In genomic region chr7:139364005-139364557, GRCm38 (mm10) we compare ENCODE assay signal across 8 mouse cellular contexts. TPM values are rescaled to one million over a fixed set of nuclear protein-coding genes. Genes with fewer than 3 reads are reported as not detected.
DNase-seq lines count a peak whose midpoint lies in the region; ATAC-seq and TF ChIP-seq lines count a peak whose summit lies in the region.

No protein-coding gene starts in this region.

- H3K27me3 ChIP-seq in forebrain, embryonic 15.5 days = no peaks in the 10 kb centered on the region
- no peaks in the 10 kb centered on the region for H3K27me3 ChIP-seq in heart, postnatal 0 days (ENCODE audit: control insufficient read depth, insufficient read depth, low read length)
- H3K27me3 ChIP-seq in liver, embryonic 15.5 days = no peaks in the 10 kb centered on the region

- no peak for TF ChIP-seq CTCF in heart, postnatal 0 days (IDR thresholded peaks at IDR 0.05; ENCODE audit: low read depth)
- no peak for TF ChIP-seq CTCF in olfactory bulb, adult 2 months (IDR thresholded peaks at IDR 0.05; ENCODE audit: insufficient read depth, low read depth, low read length)

- peaks cover 35% of the 10 kb centered on the region for H3K4me1 ChIP-seq in forebrain, embryonic 15.5 days
- H3K4me1 ChIP-seq in heart, postnatal 0 days (ENCODE audit: control insufficient read depth, insufficient read depth) = peaks cover 75% of the 10 kb centered on the region
- H3K4me1 ChIP-seq in liver, embryonic 15.5 days (replicated peaks) = peaks cover 26% of the 10 kb centered on the region
- peaks cover 34% of the 10 kb centered on the region for H3K4me1 ChIP-seq in olfactory bulb, adult 2 months (ENCODE audit: control insufficient read depth, insufficient read depth, low read length)

- H3K27ac ChIP-seq in forebrain, embryonic 15.5 days (replicated peaks) = no peak overlapping the region
- peak overlapping the region; percentile 95 for H3K27ac ChIP-seq in heart, postnatal 0 days (ENCODE audit: low read depth)
- 0 out of 2 replicates have a peak overlapping the region, but pooled peaks have one; percentile 30 for H3K27ac ChIP-seq in liver, embryonic 15.5 days (replicated peaks)
- H3K27ac ChIP-seq in olfactory bulb, adult 2 months (ENCODE audit: insufficient read depth, low read depth, low read length) = peak overlapping the region; percentile 80

- no peaks in the 10 kb centered on the region for H3K9me3 ChIP-seq in forebrain, embryonic 15.5 days
- no peaks in the 10 kb centered on the region for H3K9me3 ChIP-seq in heart, postnatal 0 days (replicated peaks; ENCODE audit: control insufficient read depth, low read length)
- H3K9me3 ChIP-seq in liver, embryonic 15.5 days (replicated peaks) = no peaks in the 10 kb centered on the region

- no peak overlapping the region for H3K4me3 ChIP-seq in forebrain, embryonic 15.5 days
- H3K4me3 ChIP-seq in heart, postnatal 0 days (ENCODE audit: low read depth, low read length) = no peak overlapping the region
- H3K4me3 ChIP-seq in liver, embryonic 15.5 days (replicated peaks) = no peak overlapping the region
- no peak overlapping the region for H3K4me3 ChIP-seq in olfactory bulb, adult 2 months (ENCODE audit: insufficient read depth, low read depth, low read length)

- 0 out of 2 replicates have a peak overlapping the region, but pooled peaks have one; percentile 7 for H3K4me2 ChIP-seq in forebrain, embryonic 15.5 days (replicated peaks)
- peak overlapping the region; percentile 35 for H3K4me2 ChIP-seq in heart, postnatal 0 days (ENCODE audit: low read depth, low read length)
- H3K4me2 ChIP-seq in liver, embryonic 15.5 days = no peak overlapping the region

- WGBS in forebrain, embryonic 15.5 days = 3% methylated on average over 9 of the region's 9 CpGs
- 4% methylated on average over 9 of the region's 9 CpGs for WGBS in heart, postnatal 0 days
- WGBS in liver, embryonic 15.5 days (ENCODE audit: insufficient replicate concordance) = 12% methylated on average over 9 of the region's 9 CpGs
- 5% methylated on average over 9 of the region's 9 CpGs for WGBS in olfactory bulb, adult 2 months

- DNase-seq in ES-CJ7 (ENCODE audit: low read depth, low spot score) = peak; percentile 97
- DNase-seq in cerebellum, adult 11-12 months = peak; percentile 80
- peak; percentile 93 for DNase-seq in heart, postnatal 0 days (ENCODE audit: low spot score)
- peak; percentile 94 to 96 for DNase-seq in kidney, postnatal 25 days
- DNase-seq in B cell, adult 2 months = no peak

- no peak for TF ChIP-seq POLR2A in olfactory bulb, adult 2 months (IDR thresholded peaks at IDR 0.05; ENCODE audit: insufficient read depth, low read depth, low read length)

- H3K9ac ChIP-seq in forebrain, embryonic 15.5 days (replicated peaks) = no peak overlapping the region
- H3K9ac ChIP-seq in heart, postnatal 0 days (replicated peaks; ENCODE audit: low read depth, low read length) = peak overlapping the region; percentile 31; the same call in 1 of the 2 replicates
- no peak overlapping the region for H3K9ac ChIP-seq in liver, embryonic 15.5 days

- H3K36me3 ChIP-seq in forebrain, embryonic 15.5 days = no peaks in the 10 kb centered on the region
- H3K36me3 ChIP-seq in heart, postnatal 0 days (replicated peaks; ENCODE audit: control insufficient read depth, insufficient read depth, low read length) = no peaks in the 10 kb centered on the region
- no peaks in the 10 kb centered on the region for H3K36me3 ChIP-seq in liver, embryonic 15.5 days (replicated peaks)

- ATAC-seq in forebrain, embryonic 15.5 days (replicated peaks) = peak; percentile 61
- ATAC-seq in heart, postnatal 0 days (ENCODE audit: insufficient read depth, low read depth) = peak; percentile 88
- peak; percentile 26; the same call in 1 of the 2 replicates for ATAC-seq in liver, embryonic 15.5 days (ENCODE audit: insufficient read depth)

- peak; percentile 96 for TF ChIP-seq EP300 in heart, postnatal 0 days (IDR thresholded peaks at IDR 0.05; ENCODE audit: low read depth)

RNA-seq across cellular contexts. Expression of gene Inpp5a, which starts 24.8 kb away (rescaled TPM):
- 10.8 and 12.7 TPM in 2 replicates for polyA plus RNA-seq in forebrain, embryonic 15.5 days (2015; fragmentation: Nextera tagmentation; extraction: Ambion mirVana)
- total RNA-seq in heart, postnatal 0 days (2014; rRNA removed; ENCODE audit: low replicate concordance) = 43.4 and 44.1 TPM in 2 replicates
- 57.9 and 65.2 TPM in 2 replicates for polyA plus RNA-seq in heart, postnatal 0 days (2015; fragmentation: Nextera tagmentation; extraction: Ambion mirVana)
- polyA plus RNA-seq in liver, embryonic 15.5 days (2015; fragmentation: Nextera tagmentation; extraction: Ambion mirVana) = 4.1 and 5.0 TPM in 2 replicates
- polyA plus RNA-seq in olfactory bulb, adult 2 months (2012; ENCODE audit: insufficient read depth, insufficient read length, low replicate concordance, missing spikeins) = not detected in 2 replicates

Comparison
In these comparisons a context has a peak if more than half of its experiments do, and no peak if none do; other contexts are left out.
1. DNase-seq: peak in ES-CJ7 (single experiment), cerebellum, adult 11-12 months (single experiment), heart, postnatal 0 days (single experiment) and kidney, postnatal 25 days (2 of 2); none in B cell, adult 2 months (0 of 2).
2. ATAC-seq: peak in every context shown above with its lines; median percentile 88 in heart, postnatal 0 days; 61 in forebrain, embryonic 15.5 days; 26 in liver, embryonic 15.5 days.